Mouse (Mus musculus): ENCODE data around the gene Nln. TPM values are rescaled to one million over a fixed set of nuclear protein-coding genes. Genes with fewer than 3 reads are reported as not detected.
A peak's percentile ranks its signal among the peaks of the same experiment; 100 is the strongest.

The Nln gene
- polyA plus RNA-seq, 1 experiment from 2014 or later: 21.8 TPM

GRCm38 (mm10) chr13:104132561-104132960 lies 23.1 kb upstream of the Nln start:
- Histone ChIP-seq H3K27me3 (ENCODE audit: control insufficient read depth, insufficient read depth, low read length) (no peaks in the 10 kb centered on the region), H3K4me1 (ENCODE audit: control insufficient read depth, insufficient read depth, low read length) (no peaks in the 10 kb centered on the region), H3K4me3 (ENCODE audit: low read length) (no peak overlapping the region), H3K4me2 (ENCODE audit: low read depth, low read length) (no peak overlapping the region), H3K27ac (ENCODE audit: low read length) (no peak overlapping the region), H3K9ac (ENCODE audit: low read length) (no peak overlapping the region), H3K9me3 (replicated peaks; ENCODE audit: control insufficient read depth, low read length) (no peaks in the 10 kb centered on the region), H3K36me3 (ENCODE audit: control insufficient read depth, insufficient read depth) (no peaks in the 10 kb centered on the region)
- ATAC-seq (replicated peaks; ENCODE audit: extremely low read depth, insufficient read depth, low FRiP score): no peak
- WGBS: 84% methylated on average over 2 of the region's 2 CpGs

DNA sequence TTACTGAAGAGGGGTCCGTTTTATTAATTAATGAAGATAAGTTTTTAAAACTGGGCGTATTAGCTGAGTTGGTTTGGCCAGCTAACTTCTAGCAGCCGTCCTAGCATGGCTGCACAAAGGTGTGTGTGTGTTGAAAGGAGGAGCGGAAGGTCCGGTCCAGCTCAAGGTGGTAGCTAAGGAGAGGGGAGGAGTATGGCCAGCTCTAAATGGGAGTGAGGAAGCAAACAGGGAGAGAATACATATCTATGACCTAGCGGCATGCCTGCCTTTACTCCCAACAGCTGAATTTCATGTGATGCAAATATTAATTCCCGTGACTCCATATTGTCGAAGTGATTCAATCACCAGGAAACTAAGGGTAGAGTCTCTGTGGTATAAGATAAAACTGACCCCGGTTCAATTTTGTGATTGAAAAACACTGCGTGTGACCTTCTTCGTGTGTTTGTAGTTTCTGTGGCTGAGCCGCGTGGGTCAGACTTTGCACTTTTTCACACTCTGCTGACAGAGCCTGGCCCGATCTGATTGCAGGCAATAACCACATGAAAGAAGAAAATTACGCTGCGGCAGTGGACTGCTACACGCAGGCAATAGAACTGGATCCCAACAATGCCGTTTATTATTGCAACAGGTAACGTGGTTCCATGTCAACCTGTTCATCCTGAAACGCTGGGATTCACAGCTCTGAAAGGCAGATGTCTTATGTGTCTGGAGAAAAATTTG lies 14.4 kb upstream of the Nln start:
- H3K4me2 ChIP-seq (ENCODE audit: low read depth, low read length): no peak overlapping the region
- no peak for ATAC-seq (replicated peaks; ENCODE audit: extremely low read depth, insufficient read depth, low FRiP score)
- no peak overlapping the region for H3K9ac ChIP-seq (ENCODE audit: low read length)
- H3K27ac ChIP-seq (ENCODE audit: low read length): no peak overlapping the region
- no peaks in the 10 kb centered on the region for H3K36me3 ChIP-seq (ENCODE audit: control insufficient read depth, insufficient read depth)
- H3K9me3 ChIP-seq (replicated peaks; ENCODE audit: control insufficient read depth, low read length): no peaks in the 10 kb centered on the region
- H3K4me1 ChIP-seq (ENCODE audit: control insufficient read depth, insufficient read depth, low read length): no peaks in the 10 kb centered on the region
- no peak overlapping the region for H3K4me3 ChIP-seq (ENCODE audit: low read length)
- H3K27me3 ChIP-seq (ENCODE audit: control insufficient read depth, insufficient read depth, low read length): no peaks in the 10 kb centered on the region
- WGBS: 93% methylated on average over 20 of the region's 20 CpGs

- H3K4me2 ChIP-seq (ENCODE audit: low read depth, low read length): no peak overlapping the region
- no peak overlapping the region for H3K4me3 ChIP-seq (ENCODE audit: low read length)
- WGBS: 70% methylated on average over 17 of the region's 17 CpGs
Measured at GRCm38 (mm10) chr13:104122078-104122840, 12.8 kb upstream of the Nln start.

GRCm38 (mm10) chr13:104114827-104115226 lies 5.4 kb upstream of the Nln start:
- Histone ChIP-seq H3K9ac (ENCODE audit: low read length) (no peak overlapping the region), H3K4me3 (ENCODE audit: low read length) (no peak overlapping the region), H3K27ac (ENCODE audit: low read length) (no peak overlapping the region), H3K9me3 (replicated peaks; ENCODE audit: control insufficient read depth, low read length) (0 out of 2 replicates have a peak, but pooled peaks cover 2% of the 10 kb centered on the region), H3K4me1 (ENCODE audit: control insufficient read depth, insufficient read depth, low read length) (0 out of 2 replicates have a peak, but pooled peaks cover 5% of the 10 kb centered on the region), H3K36me3 (ENCODE audit: control insufficient read depth, insufficient read depth) (no peaks in the 10 kb centered on the region), H3K4me2 (ENCODE audit: low read depth, low read length) (no peak overlapping the region), H3K27me3 (ENCODE audit: control insufficient read depth, insufficient read depth, low read length) (peaks cover 2% of the 10 kb centered on the region; the same call in 1 of the 2 replicates)
- ATAC-seq (replicated peaks; ENCODE audit: extremely low read depth, insufficient read depth, low FRiP score): no peak
- 92% methylated on average over 2 of the region's 2 CpGs for WGBS

More at GRCm38 (mm10) chr13:104122078-104122840, 12.8 kb upstream of the Nln start:
- Histone ChIP-seq H3K27ac (ENCODE audit: low read length) (no peak overlapping the region), H3K36me3 (ENCODE audit: control insufficient read depth, insufficient read depth) (no peaks in the 10 kb centered on the region), H3K9ac (ENCODE audit: low read length) (no peak overlapping the region), H3K9me3 (replicated peaks; ENCODE audit: control insufficient read depth, low read length) (no peaks in the 10 kb centered on the region), H3K4me1 (ENCODE audit: control insufficient read depth, insufficient read depth, low read length) (no peaks in the 10 kb centered on the region), H3K27me3 (ENCODE audit: control insufficient read depth, insufficient read depth, low read length) (no peaks in the 10 kb centered on the region)
- ATAC-seq (replicated peaks; ENCODE audit: extremely low read depth, insufficient read depth, low FRiP score): no peak

DNA sequence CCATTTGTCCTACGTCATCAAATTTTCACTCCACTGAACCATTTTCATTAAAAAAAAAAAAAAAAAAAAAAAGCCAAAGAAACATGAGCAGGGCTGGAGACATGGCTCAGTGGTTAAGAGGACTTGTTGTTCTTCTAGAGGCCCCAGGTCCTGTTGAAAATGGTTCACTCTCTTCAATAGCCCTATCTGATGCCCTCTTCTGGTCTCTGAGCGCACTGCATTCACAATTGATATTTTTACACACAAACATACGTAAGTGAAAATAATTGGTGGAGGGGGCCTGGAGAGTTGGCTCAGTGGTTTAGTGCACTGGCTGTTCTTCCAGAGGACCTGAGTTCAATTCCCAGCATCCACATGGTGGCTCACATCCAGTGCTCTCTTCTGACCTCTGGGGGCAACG lies 4.4 kb upstream of the Nln start:
- Histone ChIP-seq H3K27me3 (ENCODE audit: control insufficient read depth, insufficient read depth, low read length) (peaks cover 2% of the 10 kb centered on the region; the same call in 1 of the 2 replicates), H3K27ac (ENCODE audit: low read length) (no peak overlapping the region), H3K4me3 (ENCODE audit: low read length) (no peak overlapping the region), H3K36me3 (ENCODE audit: control insufficient read depth, insufficient read depth) (no peaks in the 10 kb centered on the region), H3K4me2 (ENCODE audit: low read depth, low read length) (no peak overlapping the region), H3K4me1 (ENCODE audit: control insufficient read depth, insufficient read depth, low read length) (0 out of 2 replicates have a peak, but pooled peaks cover 5% of the 10 kb centered on the region), H3K9me3 (replicated peaks; ENCODE audit: control insufficient read depth, low read length) (0 out of 2 replicates have a peak, but pooled peaks cover 2% of the 10 kb centered on the region), H3K9ac (ENCODE audit: low read length) (no peak overlapping the region)
- no peak for ATAC-seq (replicated peaks; ENCODE audit: extremely low read depth, insufficient read depth, low FRiP score)
- 96% methylated on average over 4 of the region's 4 CpGs for WGBS

DNA sequence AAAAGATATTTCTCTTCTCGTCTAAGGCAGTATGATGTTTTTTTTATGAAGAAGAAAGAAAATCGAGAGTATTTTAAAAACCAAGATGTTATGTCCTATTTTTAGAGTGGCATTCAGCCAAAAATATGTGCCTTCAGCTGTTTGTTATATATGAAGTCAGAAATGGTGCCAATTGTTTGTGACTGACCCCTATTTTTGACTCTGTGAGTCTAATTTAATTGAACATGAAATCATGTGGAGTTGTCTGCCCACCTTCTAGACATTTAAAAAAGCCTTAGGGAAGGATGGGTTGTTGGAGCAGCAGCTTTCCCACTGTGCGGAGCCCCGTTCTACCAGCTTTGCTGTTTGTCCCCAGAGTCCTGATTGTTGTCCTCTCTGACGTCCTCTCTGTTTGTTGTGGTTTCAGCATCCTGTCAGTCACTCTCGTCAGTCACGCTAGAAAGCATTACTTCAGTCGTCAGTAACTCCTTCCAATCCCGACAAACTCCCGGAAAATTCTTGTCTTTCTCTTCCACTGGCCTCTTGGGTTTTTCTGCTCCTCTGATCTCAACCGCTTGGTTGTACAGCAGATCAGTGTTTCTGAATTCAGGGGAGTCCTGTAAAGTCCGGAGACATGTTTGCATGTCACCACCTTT lies 3.0 kb upstream of the Nln start:
- no peak overlapping the region for H3K27ac ChIP-seq (ENCODE audit: low read length)
- 36% methylated on average over 12 of the region's 12 CpGs for WGBS
- 0 out of 2 replicates have a peak, but pooled peaks cover 2% of the 10 kb centered on the region for H3K9me3 ChIP-seq (replicated peaks; ENCODE audit: control insufficient read depth, low read length)
- H3K9ac ChIP-seq (ENCODE audit: low read length): no peak overlapping the region
- H3K4me3 ChIP-seq (ENCODE audit: low read length): no peak overlapping the region
- H3K4me2 ChIP-seq (ENCODE audit: low read depth, low read length): no peak overlapping the region
- H3K4me1 ChIP-seq (ENCODE audit: control insufficient read depth, insufficient read depth, low read length): peaks cover 9% of the 10 kb centered on the region; the same call in 1 of the 2 replicates
- no peak for ATAC-seq (replicated peaks; ENCODE audit: extremely low read depth, insufficient read depth, low FRiP score)
- H3K27me3 ChIP-seq (ENCODE audit: control insufficient read depth, insufficient read depth, low read length): peaks cover 2% of the 10 kb centered on the region; the same call in 1 of the 2 replicates
- H3K36me3 ChIP-seq (ENCODE audit: control insufficient read depth, insufficient read depth): no peaks in the 10 kb centered on the region

DNA sequence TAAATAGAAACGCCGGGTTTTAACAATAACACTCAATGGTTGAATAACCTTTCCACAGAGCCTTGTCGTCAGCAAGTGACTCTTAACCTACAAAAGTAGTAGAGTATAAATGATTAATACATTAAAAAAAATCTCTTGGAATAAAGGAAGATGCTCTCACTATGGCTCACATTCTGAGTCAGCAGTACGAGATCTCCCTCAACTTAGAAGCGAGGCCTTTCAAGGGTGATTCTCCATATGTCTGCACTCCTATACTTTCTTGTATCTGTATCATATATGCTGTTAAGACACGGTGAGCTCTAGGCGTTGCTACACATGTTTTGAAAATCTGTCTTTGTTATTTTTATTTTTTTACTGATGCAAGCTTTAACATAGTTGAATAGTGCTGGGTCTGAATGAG lies 1.1 kb upstream of the Nln start:
- Histone ChIP-seq H3K27me3 (ENCODE audit: control insufficient read depth, insufficient read depth, low read length) (peaks cover 2% of the 10 kb centered on the region; the same call in 1 of the 2 replicates), H3K27ac (ENCODE audit: low read length) (no peak overlapping the region), H3K9ac (ENCODE audit: low read length) (peak overlapping the region; percentile 76), H3K4me3 (ENCODE audit: low read length) (peak overlapping the region; percentile 87), H3K36me3 (ENCODE audit: control insufficient read depth, insufficient read depth) (no peaks in the 10 kb centered on the region), H3K4me2 (ENCODE audit: low read depth, low read length) (peak overlapping the region; percentile 94), H3K4me1 (ENCODE audit: control insufficient read depth, insufficient read depth, low read length) (peaks cover 9% of the 10 kb centered on the region; the same call in 1 of the 2 replicates), H3K9me3 (replicated peaks; ENCODE audit: control insufficient read depth, low read length) (0 out of 2 replicates have a peak, but pooled peaks cover 2% of the 10 kb centered on the region)
- WGBS: 54% methylated on average over 7 of the region's 7 CpGs
- ATAC-seq (replicated peaks; ENCODE audit: extremely low read depth, insufficient read depth, low FRiP score): no peak

GRCm38 (mm10) chr13:104109816-104110521 lies 555 bp upstream of the Nln start:
- 2% methylated on average over 35 of the region's 38 CpGs for whole genome bisulfite sequencing
- ATAC-seq (replicated peaks; ENCODE audit: extremely low read depth, insufficient read depth, low FRiP score): peak; percentile 65
- Histone ChIP-seq H3K27me3 (ENCODE audit: control insufficient read depth, insufficient read depth, low read length) (peaks cover 2% of the 10 kb centered on the region; the same call in 1 of the 2 replicates), H3K4me2 (ENCODE audit: low read depth, low read length) (peak overlapping the region; percentile 94), H3K27ac (ENCODE audit: low read length) (peak overlapping the region; percentile 23; the same call in 1 of the 2 replicates), H3K4me3 (ENCODE audit: low read length) (peak overlapping the region; percentile 87), H3K4me1 (ENCODE audit: control insufficient read depth, insufficient read depth, low read length) (peaks cover 9% of the 10 kb centered on the region; the same call in 1 of the 2 replicates), H3K9ac (ENCODE audit: low read length) (peak overlapping the region; percentile 76), H3K9me3 (replicated peaks; ENCODE audit: control insufficient read depth, low read length) (0 out of 2 replicates have a peak, but pooled peaks cover 2% of the 10 kb centered on the region), H3K36me3 (ENCODE audit: control insufficient read depth, insufficient read depth) (no peaks in the 10 kb centered on the region)
